Comparison of ENCODE assay signal across 9 mouse cellular contexts in the genomic region with DNA sequence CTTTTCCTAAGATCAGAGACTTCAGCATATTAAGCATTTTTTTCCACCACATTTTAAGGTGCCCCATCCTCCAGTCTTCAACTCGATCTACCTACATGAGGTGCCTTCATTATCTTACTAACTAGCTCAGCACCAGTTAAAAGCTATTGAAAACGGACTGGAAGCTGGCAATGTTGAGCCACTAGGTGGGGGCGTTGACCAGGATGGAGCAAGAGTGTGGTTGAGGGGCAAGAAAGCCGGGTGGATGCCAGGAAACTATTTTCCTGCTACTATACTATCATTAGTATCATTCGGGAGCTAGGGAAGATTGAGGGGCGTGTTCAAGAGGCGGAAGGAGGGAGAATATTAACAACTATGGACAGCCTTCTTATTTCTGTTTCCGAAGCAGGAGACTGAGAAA. TPM values are rescaled to one million over a fixed set of nuclear protein-coding genes. Genes with fewer than 3 reads are reported as not detected.
DNase-seq lines count a peak whose midpoint lies in the region; ATAC-seq lines count a peak whose summit lies in the region.
"Had no signal": no experiment of that assay in that cellular context is flagged by ENCODE, and none has a peak within 500 bp of the region (broad histone marks: within the 10 kb centered on the region; RNA-seq: fewer than 3 reads in every experiment).

No protein-coding gene starts in this region.

- peak overlapping the region; percentile 42 for H3K4me2 ChIP-seq in heart, embryonic 16.5 days (ENCODE audit: low read depth, low read length)

- no peaks in the 10 kb centered on the region for H3K36me3 ChIP-seq in heart, embryonic 16.5 days (ENCODE audit: control insufficient read depth, insufficient read depth)

- ATAC-seq in heart, embryonic 16.5 days (replicated peaks; ENCODE audit: extremely low read depth, insufficient read depth, low FRiP score) = no peak
- ATAC-seq in erythroblast, adult 5-6 weeks (replicated peaks; ENCODE audit: low FRiP score, poor library complexity, severe bottlenecking) = no peak

- no peak overlapping the region for H3K27ac ChIP-seq in heart, embryonic 16.5 days (ENCODE audit: low read length)

- whole genome bisulfite sequencing in heart, embryonic 16.5 days = 5% methylated on average over 8 of the region's 8 CpGs

- H3K9me3 ChIP-seq in heart, embryonic 16.5 days (replicated peaks; ENCODE audit: control insufficient read depth, low read length) = no peaks in the 10 kb centered on the region

- H3K4me1 ChIP-seq in heart, embryonic 16.5 days (ENCODE audit: control insufficient read depth, insufficient read depth, low read length) = peaks cover 9% of the 10 kb centered on the region

- no peak overlapping the region for H3K9ac ChIP-seq in heart, embryonic 16.5 days (ENCODE audit: low read length)

- intact Hi-C loops in left cerebral cortex, postnatal 10 days (cut with DNase I) = loop anchor here (10.0 kb wide), 4 partner anchors 230 to 1330 kb away; partner anchors contain the start of gene Mei4

- DNase-seq in left cerebral cortex, postnatal 10 days (ENCODE audit: extremely low spot score in 1 of 2, low spot score in 2 of 2) = peak; percentile 29 to 44
- DNase-seq in left cerebral cortex, adult 8-10 months (ENCODE audit: low spot score in 2 of 2) = no peak
- DNase-seq in adrenal gland, postnatal 36 days = peak; percentile 35 to 56
- DNase-seq in kidney, postnatal 25 days = peak; percentile 52 to 59
- DNase-seq in neural tube, embryonic 10.5 days (ENCODE audit: extremely low spot score, low spot score) = peak; percentile 28
- no peak for DNase-seq in gastrocnemius, postnatal 4 days (ENCODE audit: low spot score in 2 of 2)

- peak overlapping the region; percentile 8; the same call in 1 of the 2 replicates for H3K4me3 ChIP-seq in heart, embryonic 16.5 days (ENCODE audit: low read length)
- H3K4me3 ChIP-seq: megakaryocyte, embryonic 14.5 days had no signal

- H3K27me3 ChIP-seq in heart, embryonic 16.5 days (ENCODE audit: control insufficient read depth, insufficient read depth, low read length) = peaks cover 21% of the 10 kb centered on the region

RNA-seq across cellular contexts. Expression of gene Htr1b, which starts 1.5 kb away (rescaled TPM):
- total RNA-seq in left cerebral cortex, postnatal 10 days (2021) = 10 to 100 TPM; 11.3 to 12.6 TPM
- total RNA-seq in left cerebral cortex, adult 8-10 months (2022) = 10 to 100 TPM; 12.9 to 18.2 (median 15.3) TPM
- 10 to 100 TPM; 10.5 to 14.0 TPM for total RNA-seq in adrenal gland, postnatal 36 days (2021)
- 0.42 TPM in 2 replicates for polyA plus RNA-seq in heart, embryonic 16.5 days (2015; fragmentation: Nextera tagmentation; extraction: Ambion mirVana)
- not detected in 2 replicates for total RNA-seq in erythroblast, adult 5-6 weeks (2015; ENCODE audit: low replicate concordance)
- 0.43 TPM in 1 of 2 replicates, not detected in the other for total RNA-seq in erythroblast, adult 5-6 weeks (2017; ENCODE audit: low replicate concordance)
- total RNA-seq in gastrocnemius, postnatal 4 days (2021) = under 1 TPM; 0.08 to 0.12 TPM

Comparison
In these comparisons a context has a peak if more than half of its experiments do, and no peak if none do; other contexts are left out.
1. DNase-seq: peak in left cerebral cortex, postnatal 10 days (2 of 2), adrenal gland, postnatal 36 days (2 of 2), kidney, postnatal 25 days (2 of 2) and neural tube, embryonic 10.5 days (single experiment); none in left cerebral cortex, adult 8-10 months (0 of 2) and gastrocnemius, postnatal 4 days (0 of 2).
2. RNA of gene Htr1b, which starts 1.5 kb away (total RNA-seq): 12.9 to 18.2 TPM in left cerebral cortex, adult 8-10 months, 10.5 to 14.0 TPM in adrenal gland, postnatal 36 days and 11.3 to 12.6 TPM in left cerebral cortex, postnatal 10 days; 0.43 TPM in erythroblast, adult 5-6 weeks and 0.08 to 0.12 TPM in gastrocnemius, postnatal 4 days; every median in the first group is over 4 times any median in the second.